Mouse (Mus musculus): Measurements from ENCODE around the gene Wdr81.
"Not testable (repeated sequence)": the region's sequence is repeated elsewhere in the genome, so short reads cannot be mapped to it uniquely, and the experiment has no call there.

The Wdr81 gene

GRCm38 (mm10) chr11:75460844-75461742 is 6.6 kb upstream of the Wdr81 start, which contains the start of gene Tlcd2:
Gene Tlcd2 (plus strand): TSS chr11:75461715.
- peak; percentile 100 for DNase-seq (ENCODE audit: low spot score)

GRCm38 (mm10) chr11:75460103-75460843 is 5.8 kb upstream of the Wdr81 start:
- peak; percentile 88 for DNase-seq (ENCODE audit: low spot score)

GRCm38 (mm10) chr11:75459751-75460102 is 5.2 kb upstream of the Wdr81 start:
- no peak for DNase-seq (ENCODE audit: low spot score)

GRCm38 (mm10) chr11:75459141-75459711 is 4.7 kb upstream of the Wdr81 start:
- DNase-seq (ENCODE audit: low spot score): no peak

GRCm38 (mm10) chr11:75458628-75459041 is 4.1 kb upstream of the Wdr81 start:
- DNase-seq (ENCODE audit: low spot score): no peak

- DNase-seq (ENCODE audit: low spot score): no peak
These were observed 3.7 kb upstream of the Wdr81 start for GRCm38 (mm10) chr11:75458169-75458568.

GRCm38 (mm10) chr11:75456440-75456871 is 1.9 kb upstream of the Wdr81 start:
- DNase-seq (ENCODE audit: low spot score): no peak

GRCm38 (mm10) chr11:75455971-75456370 is 1.5 kb upstream of the Wdr81 start:
- not testable (repeated sequence) for DNase-seq (ENCODE audit: low spot score)

GRCm38 (mm10) chr11:75455041-75455736 is 672 bp upstream of the Wdr81 start:
- no peak for DNase-seq (ENCODE audit: low spot score)

- no peak for DNase-seq (ENCODE audit: low spot score)
These were observed 1.5 kb downstream of the Wdr81 start for GRCm38 (mm10) chr11:75452812-75453557.

- no peak for DNase-seq (ENCODE audit: low spot score)
These were observed 2.4 kb downstream of the Wdr81 start for GRCm38 (mm10) chr11:75452081-75452480.

GRCm38 (mm10) chr11:75450936-75451335 is 3.6 kb downstream of the Wdr81 start:
- no peak for DNase-seq (ENCODE audit: low spot score)

- DNase-seq (ENCODE audit: low spot score): no peak
These were observed 4.1 kb downstream of the Wdr81 start for GRCm38 (mm10) chr11:75450304-75450908.

GRCm38 (mm10) chr11:75449695-75450094 is 4.8 kb downstream of the Wdr81 start:
- no peak for DNase-seq (ENCODE audit: low spot score)

GRCm38 (mm10) chr11:75448575-75448974 is 5.9 kb downstream of the Wdr81 start:
- no peak for DNase-seq (ENCODE audit: low spot score)

GRCm38 (mm10) chr11:75443711-75444110 is 10.8 kb downstream of the Wdr81 start:
- no peak for DNase-seq (ENCODE audit: low spot score)

- no peak for DNase-seq (ENCODE audit: low spot score)
These were observed 12.9 kb downstream of the Wdr81 start for GRCm38 (mm10) chr11:75441601-75442000.

GRCm38 (mm10) chr11:75441034-75441433 is 13.5 kb downstream of the Wdr81 start:
- DNase-seq (ENCODE audit: low spot score): no peak

- DNase-seq (ENCODE audit: low spot score): no peak
These were observed 14.6 kb downstream of the Wdr81 start for GRCm38 (mm10) chr11:75439951-75440350.

GRCm38 (mm10) chr11:75439363-75439762 is 15.2 kb downstream of the Wdr81 start, which contains the start of gene Serpinf2:
Gene Serpinf2 (minus strand): TSS chr11:75439591.
- DNase-seq (ENCODE audit: low spot score): no peak

GRCm38 (mm10) chr11:75438804-75439203 is 15.7 kb downstream of the Wdr81 start:
- no peak for DNase-seq (ENCODE audit: low spot score)
